Mouse (Mus musculus): ENCODE measurements around the gene Slc30a1.

DNA sequence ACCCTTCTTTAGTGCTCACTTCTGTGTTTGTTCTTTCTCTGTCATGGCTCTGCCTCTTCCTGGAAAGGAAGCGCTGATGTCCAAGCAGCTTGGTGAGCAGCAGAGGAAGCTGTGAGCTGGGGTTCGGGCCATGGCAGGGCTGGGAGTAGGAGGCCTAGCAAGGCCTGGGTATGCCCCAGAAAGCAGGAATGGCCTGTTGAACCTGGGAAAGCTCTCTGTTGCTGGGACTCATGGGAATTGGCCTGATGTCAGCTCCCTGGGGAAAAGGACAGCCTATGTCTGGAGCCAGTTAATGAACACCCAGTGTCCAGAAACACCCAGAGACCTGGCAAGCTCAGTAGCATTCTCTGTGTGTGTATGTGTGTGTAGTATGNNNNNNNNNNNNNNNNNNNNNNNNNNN is 50.3 kb downstream of the Slc30a1 start:
- TF ChIP-seq CTCF (IDR thresholded peaks at IDR 0.05; ENCODE audit: borderline replicate concordance, insufficient read depth, low read depth, low read length), result no peak
- no peak for TF ChIP-seq POLR2A (IDR thresholded peaks at IDR 0.05; ENCODE audit: borderline replicate concordance, insufficient read depth, low read length)
